Mouse (Mus musculus): ENCODE measurements at regions not wholly inside any gene's neighbourhood (a gene's known extent, or its start where the extent isn't known, plus 50 kb on each side); places are given as distances from the start of the nearest gene placed in this dataset.

GRCm38 (mm10) chr7:70423524-70424230 lies 57.1 kb upstream of the Nr2f2 start:
- TF ChIP-seq GATA1 (IDR thresholded peaks at IDR 0.05; ENCODE audit: borderline replicate concordance, low read length) (no peak), FLI1 (IDR thresholded peaks at IDR 0.05; ENCODE audit: low read length) (no peak)

All from megakaryocyte, embryonic 14.5 days (primary cell).